Mouse (Mus musculus): ENCODE data around the gene Cldnd2.

The Cldnd2 gene

GRCm38 (mm10) chr7:43448246-43448645 is 7.7 kb downstream of the Cldnd2 start:
- DNase-seq, result no peak

GRCm38 (mm10) chr7:43449811-43450210 is 9.2 kb downstream of the Cldnd2 start:
- no peak for DNase-seq

- no peak for DNase-seq
Observed at GRCm38 (mm10) chr7:43451726-43452125, 11.1 kb downstream of the Cldnd2 start.

- no peak for DNase-seq
Observed at GRCm38 (mm10) chr7:43452609-43453008, 12.0 kb downstream of the Cldnd2 start.

GRCm38 (mm10) chr7:43453599-43454355 is 13.2 kb downstream of the Cldnd2 start:
- no peak for DNase-seq

GRCm38 (mm10) chr7:43454371-43454770 is 13.8 kb downstream of the Cldnd2 start:
- no peak for DNase-seq

- no peak for DNase-seq
Observed at GRCm38 (mm10) chr7:43462851-43463250, 22.3 kb downstream of the Cldnd2 start, which contains the start of gene Vsig10l. Gene Vsig10l (plus strand): TSS chr7:43463151.

- no peak for DNase-seq
Observed at GRCm38 (mm10) chr7:43463976-43464375, 23.4 kb downstream of the Cldnd2 start.

GRCm38 (mm10) chr7:43464864-43465343 is 24.3 kb downstream of the Cldnd2 start:
- DNase-seq, result no peak

- DNase-seq, result peak; percentile 81
Observed at GRCm38 (mm10) chr7:43465344-43466098, 24.9 kb downstream of the Cldnd2 start.

- DNase-seq, result peak; percentile 76
Observed at GRCm38 (mm10) chr7:43466099-43466694, 25.6 kb downstream of the Cldnd2 start.

GRCm38 (mm10) chr7:43470373-43470772 is 29.8 kb downstream of the Cldnd2 start:
- DNase-seq, result no peak

- DNase-seq, result no peak
Observed at GRCm38 (mm10) chr7:43475706-43476105, 35.1 kb downstream of the Cldnd2 start.

- no peak for DNase-seq
Observed at GRCm38 (mm10) chr7:43476376-43476775, 35.8 kb downstream of the Cldnd2 start.

GRCm38 (mm10) chr7:43481191-43481590 is 40.6 kb downstream of the Cldnd2 start:
- DNase-seq, result no peak

GRCm38 (mm10) chr7:43482090-43482716 is 41.6 kb downstream of the Cldnd2 start:
- DNase-seq, result peak; percentile 46

- DNase-seq, result no peak
Observed at GRCm38 (mm10) chr7:43483236-43483635, 42.7 kb downstream of the Cldnd2 start.

- peak; percentile 63 for DNase-seq
Observed at GRCm38 (mm10) chr7:43488646-43489045, 48.1 kb downstream of the Cldnd2 start.

- DNase-seq, result peak; percentile 79
Observed at GRCm38 (mm10) chr7:43489631-43490125, 49.1 kb downstream of the Cldnd2 start, which contains the start of gene Iglon5. Gene Iglon5 (minus strand): TSS chr7:43490075.

- peak; percentile 91 for DNase-seq
Observed at GRCm38 (mm10) chr7:43490182-43490584, 49.6 kb downstream of the Cldnd2 start.

GRCm38 (mm10) chr7:43490861-43491260 is 50.3 kb downstream of the Cldnd2 start:
- DNase-seq, result peak; percentile 53
